Mouse (Mus musculus) testis, adult 2 months (tissue): Measurements from ENCODE around the gene Armc5.
A peak's percentile ranks its signal among the peaks of the same experiment; 100 is the strongest.

Experiments used
- CTCF ChIP-seq: fragments of 200-500 bp; IDR thresholded peaks from 2 replicates; pipeline ENCODE4 v1.5.1; 2012; ENCODE audit warnings: low read depth, mild to moderate bottlenecking, inconsistent platforms, low read length, moderate library complexity; ENCODE audit not compliant: control insufficient read depth, insufficient read depth, insufficient replicate concordance
- POLR2A ChIP-seq: fragments of 200-500 bp; IDR thresholded peaks from 2 replicates; pipeline ENCODE4 v1.6.1; 2012; ENCODE audit warnings: low read depth, mild to moderate bottlenecking, inconsistent platforms, low read length, moderate library complexity; ENCODE audit not compliant: control insufficient read depth

DNA sequence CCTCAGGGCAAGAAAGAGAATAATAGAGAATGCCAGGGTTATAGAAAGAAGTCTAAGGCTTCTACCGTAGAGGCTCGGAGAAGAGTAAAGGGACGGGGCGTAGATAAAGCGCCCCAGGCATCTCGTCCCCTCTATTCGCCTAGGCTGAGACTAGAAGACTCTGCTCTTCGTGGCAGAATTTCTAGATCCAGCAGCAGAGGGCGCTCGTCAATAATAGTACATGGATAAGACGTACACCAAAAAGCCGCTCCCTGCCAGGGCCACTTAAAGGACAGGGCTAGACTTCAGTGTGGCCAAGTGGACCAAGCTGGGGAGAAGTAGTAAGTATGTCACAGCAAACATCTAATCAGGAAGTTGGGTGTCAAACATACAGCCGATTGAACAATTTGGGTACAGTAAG, 10.3 kb downstream of the Armc5 start:
- TF ChIP-seq CTCF: peak; percentile 23; the same call in 1 of the 2 replicates
- no peak for TF ChIP-seq POLR2A
